Mouse (Mus musculus) brain, embryonic 14.5 days (tissue): ENCODE measurements at regions not wholly inside any gene's neighbourhood (a gene's known extent, or its start where the extent isn't known, plus 50 kb on each side); places are given as distances from the start of the nearest gene placed in this dataset.

Experiments used
- CTCF ChIP-seq: fragments of 200-500 bp; IDR thresholded peaks from 2 replicates; pipeline ENCODE4 v1.5.1; 2012; ENCODE audit warnings: inconsistent platforms, mild to moderate bottlenecking, moderate library complexity, borderline replicate concordance; ENCODE audit not compliant: insufficient read depth, insufficient read length; ENCODE audit errors: extremely low read depth
- POLR2A ChIP-seq: fragments of 200-500 bp; IDR thresholded peaks from 2 replicates; pipeline ENCODE4 v1.6.1; 2012; ENCODE audit warnings: mild to moderate bottlenecking, inconsistent platforms, borderline replicate concordance; ENCODE audit not compliant: poor library complexity, insufficient read depth, insufficient read length, severe bottlenecking; ENCODE audit errors: extremely low read depth

- TF ChIP-seq POLR2A (no peak), CTCF (no peak)
Measured at GRCm38 (mm10) chr1:77790974-77791373, 276.1 kb upstream of the Epha4 start.
